Mouse (Mus musculus) urinary bladder, postnatal 36 days (tissue): ENCODE data around the gene Mblac2.
"Not testable (repeated sequence)": the region's sequence is repeated elsewhere in the genome, so short reads cannot be mapped to it uniquely, and the experiment has no call there.

Experiments used
- DNase-seq, 2 experiments: peaks; one replicate each; pipeline ENCODE4 v3.0.0; 2022; ENCODE audit warnings: low spot score in 2 of 2, mixed read lengths in 1 of 2

The Mblac2 gene

GRCm38 (mm10) chr13:81710775-81711545, at the start of gene Mblac2, which contains the start of gene Polr3g:
Gene Mblac2 (plus strand): TSS chr13:81711341.
Gene Polr3g (minus strand): TSS chr13:81711013.
- DNase-seq: peak; percentile 94 to 95

GRCm38 (mm10) chr13:81663566-81664330, 47.4 kb upstream of the Mblac2 start:
- DNase-seq: no peak

GRCm38 (mm10) chr13:81664331-81664698, 46.8 kb upstream of the Mblac2 start:
- no peak for DNase-seq

GRCm38 (mm10) chr13:81667713-81668112, 43.4 kb upstream of the Mblac2 start:
- DNase-seq: no peak

GRCm38 (mm10) chr13:81675333-81675732, 35.8 kb upstream of the Mblac2 start:
- DNase-seq: no peak

GRCm38 (mm10) chr13:81683107-81683506, 28.0 kb upstream of the Mblac2 start:
- no peak for DNase-seq

GRCm38 (mm10) chr13:81684258-81684657, 26.9 kb upstream of the Mblac2 start:
- no peak for DNase-seq

- no peak for DNase-seq
Observed at GRCm38 (mm10) chr13:81684884-81685283, 26.3 kb upstream of the Mblac2 start.

- DNase-seq: no peak
Observed at GRCm38 (mm10) chr13:81689587-81689986, 21.6 kb upstream of the Mblac2 start.

GRCm38 (mm10) chr13:81690477-81690876, 20.7 kb upstream of the Mblac2 start:
- no peak for DNase-seq

- DNase-seq: no peak
Observed at GRCm38 (mm10) chr13:81691606-81692005, 19.5 kb upstream of the Mblac2 start.

GRCm38 (mm10) chr13:81694446-81694845, 16.7 kb upstream of the Mblac2 start:
- DNase-seq: no peak

- DNase-seq: no peak
Observed at GRCm38 (mm10) chr13:81703148-81703547, 8.0 kb upstream of the Mblac2 start.

- DNase-seq: no peak
Observed at GRCm38 (mm10) chr13:81703621-81704020, 7.5 kb upstream of the Mblac2 start.

- no peak for DNase-seq
Observed at GRCm38 (mm10) chr13:81706311-81706710, 4.8 kb upstream of the Mblac2 start.

GRCm38 (mm10) chr13:81709805-81710204, 1.3 kb upstream of the Mblac2 start:
- DNase-seq: no peak

GRCm38 (mm10) chr13:81710266-81710665, 875 bp upstream of the Mblac2 start:
- no peak for DNase-seq

- DNase-seq: no peak
Observed at GRCm38 (mm10) chr13:81711546-81712371, 618 bp downstream of the Mblac2 start.

GRCm38 (mm10) chr13:81713896-81714295, 2.8 kb downstream of the Mblac2 start:
- DNase-seq: no peak

- DNase-seq: not testable (repeated sequence)
Observed at GRCm38 (mm10) chr13:81728141-81728540, 17.0 kb downstream of the Mblac2 start.

- DNase-seq: no peak
Observed at GRCm38 (mm10) chr13:81729102-81729501, 18.0 kb downstream of the Mblac2 start.

GRCm38 (mm10) chr13:81730362-81730761, 19.2 kb downstream of the Mblac2 start:
- no peak for DNase-seq
